Mouse (Mus musculus) hindbrain, embryonic 13.5 days (tissue): Measurements from ENCODE around the gene Creld1. TPM values are rescaled to one million over a fixed set of nuclear protein-coding genes. Genes with fewer than 3 reads are reported as not detected.
A peak's percentile ranks its signal among the peaks of the same experiment; 100 is the strongest.

Source experiments
- ATAC-seq: fragments of 200-750 bp; cut with Nextera tagmentation; 2 replicates; pipeline ENCODE4 v1.8.0; 2017; ENCODE audit warnings: moderate TSS enrichment; ENCODE audit not compliant: low FRiP score
- H3K27ac ChIP-seq: fragments of 300-500 bp; sonication (generic); 2 replicates; pipeline ENCODE4 v1.5.1; 2015; ENCODE audit warnings: inconsistent platforms, mild to moderate bottlenecking, moderate library complexity
- H3K27me3 ChIP-seq: fragments of 300-500 bp; sonication (generic); 2 replicates; pipeline ENCODE4 v1.6.1; 2015; ENCODE audit warnings: mild to moderate bottlenecking, inconsistent platforms
- H3K36me3 ChIP-seq: fragments of 300-500 bp; sonication (generic); 2 replicates; pipeline ENCODE4 v1.6.1; 2015; ENCODE audit warnings: mild to moderate bottlenecking, inconsistent platforms
- H3K4me1 ChIP-seq: fragments of 300-500 bp; sonication (generic); replicated peaks from 2 replicates; pipeline ENCODE4 v1.6.1; 2015; ENCODE audit warnings: inconsistent platforms
- H3K4me2 ChIP-seq: fragments of 300-500 bp; sonication (generic); 2 replicates; pipeline ENCODE4 v1.6.1; 2015; ENCODE audit warnings: inconsistent platforms, mild to moderate bottlenecking, moderate library complexity
- H3K4me3 ChIP-seq: fragments of 300-500 bp; sonication (generic); 2 replicates; pipeline ENCODE4 v1.5.1; 2015; ENCODE audit warnings: mild to moderate bottlenecking, inconsistent platforms
- H3K9ac ChIP-seq: fragments of 300-500 bp; sonication (generic); 2 replicates; pipeline ENCODE4 v1.6.1; 2015; ENCODE audit warnings: mild to moderate bottlenecking, inconsistent platforms
- H3K9me3 ChIP-seq: fragments of 300-500 bp; sonication (generic); 2 replicates; pipeline ENCODE4 v1.6.1; 2016; ENCODE audit warnings: inconsistent platforms
- WGBS: fragments of 180-500 bp; shearing (Covaris S2); methylation state at CpG from one replicate; pipeline ENCODE4 v1.1.7; 2015; 5-methylcytosine and 5-hydroxymethylcytosine counted together
- polyA plus RNA-seq: library from polyadenylated mRNA; unstranded; fragments of >200 nt; fragmentation: Nextera tagmentation; extraction: Ambion mirVana; gene quantifications from 2 replicates; pipeline ENCODE4 v1.2.1, GENCODE M21; 2015

The Creld1 gene
- polyA plus RNA-seq, 1 experiment from 2014 or later: 72.4 TPM

- no peak overlapping the region for H3K9ac ChIP-seq
- H3K4me3 ChIP-seq: no peak overlapping the region
- WGBS: 73% methylated on average over 7 of the region's 8 CpGs
- no peaks in the 10 kb centered on the region for H3K27me3 ChIP-seq
- H3K4me1 ChIP-seq: peaks cover 16% of the 10 kb centered on the region
- H3K27ac ChIP-seq: no peak overlapping the region
- no peak overlapping the region for H3K4me2 ChIP-seq
- peaks cover 33% of the 10 kb centered on the region for H3K36me3 ChIP-seq
- no peak for ATAC-seq
- no peaks in the 10 kb centered on the region for H3K9me3 ChIP-seq
Observed at GRCm38 (mm10) chr6:113444207-113444965, 38.7 kb upstream of the Creld1 start.

DNA sequence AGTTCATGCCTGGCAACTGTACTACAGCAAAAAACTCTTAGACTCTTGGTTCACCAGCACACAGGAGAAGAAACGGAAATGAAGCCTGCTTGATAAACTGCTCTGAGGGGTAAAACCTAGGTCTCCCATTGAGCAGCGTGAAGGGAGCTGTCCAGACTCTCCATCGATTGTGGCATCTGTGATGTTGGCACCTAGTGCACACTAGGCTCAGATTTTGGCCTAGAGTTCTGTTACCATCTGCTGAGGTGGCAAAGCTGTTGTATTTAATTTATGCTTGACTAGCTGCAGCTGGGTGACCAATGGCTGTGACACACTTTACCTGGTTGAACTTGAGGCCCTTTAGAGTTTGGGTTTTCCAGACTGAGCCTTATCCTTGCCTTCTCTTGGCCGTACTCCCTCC lies 35.5 kb upstream of the Creld1 start:
- Histone ChIP-seq H3K9ac (no peak overlapping the region), H3K9me3 (no peaks in the 10 kb centered on the region), H3K27ac (no peak overlapping the region), H3K36me3 (peaks cover 33% of the 10 kb centered on the region), H3K4me1 (peaks cover 12% of the 10 kb centered on the region), H3K4me2 (no peak overlapping the region), H3K4me3 (no peak overlapping the region), H3K27me3 (no peaks in the 10 kb centered on the region)
- ATAC-seq: no peak
- WGBS: 94% methylated on average over 4 of the region's 4 CpGs

DNA sequence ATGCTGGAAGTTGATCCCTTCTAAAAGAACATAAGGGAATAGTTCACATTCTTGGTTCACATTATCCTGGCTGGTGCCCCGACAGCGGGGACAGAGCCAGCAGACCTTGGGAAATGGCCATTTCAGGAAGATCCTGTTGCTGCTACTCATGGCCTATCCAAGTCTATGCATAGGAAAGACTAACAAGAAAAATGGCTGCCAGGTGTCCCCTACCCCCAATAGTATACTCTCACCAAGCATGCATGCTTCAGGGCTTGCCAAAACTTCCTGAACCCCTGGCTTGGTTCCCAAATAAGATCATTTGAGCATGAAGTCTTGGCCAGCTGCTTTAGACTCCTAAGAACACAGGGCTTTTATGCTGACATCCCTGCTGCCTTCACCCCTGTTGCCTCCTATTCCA lies 31.3 kb upstream of the Creld1 start:
- Histone ChIP-seq H3K36me3 (peaks cover 24% of the 10 kb centered on the region), H3K9ac (no peak overlapping the region), H3K27ac (no peak overlapping the region), H3K27me3 (no peaks in the 10 kb centered on the region), H3K4me3 (no peak overlapping the region), H3K9me3 (no peaks in the 10 kb centered on the region), H3K4me1 (no peaks in the 10 kb centered on the region), H3K4me2 (no peak overlapping the region)
- 89% methylated on average over 2 of the region's 2 CpGs for WGBS
- ATAC-seq: no peak

GRCm38 (mm10) chr6:113455007-113455406 lies 28.1 kb upstream of the Creld1 start:
- no peaks in the 10 kb centered on the region for H3K9me3 ChIP-seq
- no peak overlapping the region for H3K27ac ChIP-seq
- H3K4me3 ChIP-seq: no peak overlapping the region
- no peaks in the 10 kb centered on the region for H3K36me3 ChIP-seq
- WGBS: 74% methylated on average over 5 of the region's 5 CpGs
- no peak for ATAC-seq
- no peaks in the 10 kb centered on the region for H3K4me1 ChIP-seq
- H3K4me2 ChIP-seq: no peak overlapping the region
- H3K27me3 ChIP-seq: 0 out of 2 replicates have a peak, but pooled peaks cover 4% of the 10 kb centered on the region
- H3K9ac ChIP-seq: no peak overlapping the region

- Histone ChIP-seq H3K4me1 (no peaks in the 10 kb centered on the region), H3K4me2 (no peak within 1 kb of the TSS), H3K27me3 (0 out of 2 replicates have a peak, but pooled peaks cover 13% of the 10 kb centered on the region), H3K36me3 (no peaks in the 10 kb centered on the region), H3K9me3 (no peaks in the 10 kb centered on the region), H3K27ac (no peak within 1 kb of the TSS), H3K9ac (no peak within 1 kb of the TSS), H3K4me3 (no peak within 1 kb of the TSS)
- 77% methylated on average over 10 of the region's 10 CpGs for WGBS
- ATAC-seq: no peak
Observed at GRCm38 (mm10) chr6:113457952-113458534, 25.1 kb upstream of the Creld1 start, which contains the start of gene Il17re. TSS of gene Il17re (plus strand) at chr6:113458484.

- H3K4me3 ChIP-seq: no peak overlapping the region
- H3K9me3 ChIP-seq: no peaks in the 10 kb centered on the region
- H3K27me3 ChIP-seq: 0 out of 2 replicates have a peak, but pooled peaks cover 13% of the 10 kb centered on the region
- WGBS: 59% methylated on average over 10 of the region's 10 CpGs
- no peaks in the 10 kb centered on the region for H3K36me3 ChIP-seq
- no peak overlapping the region for H3K4me2 ChIP-seq
- no peak for ATAC-seq
- no peak overlapping the region for H3K9ac ChIP-seq
- no peak overlapping the region for H3K27ac ChIP-seq
- no peaks in the 10 kb centered on the region for H3K4me1 ChIP-seq
Observed at GRCm38 (mm10) chr6:113458635-113459034, 24.5 kb upstream of the Creld1 start.

DNA sequence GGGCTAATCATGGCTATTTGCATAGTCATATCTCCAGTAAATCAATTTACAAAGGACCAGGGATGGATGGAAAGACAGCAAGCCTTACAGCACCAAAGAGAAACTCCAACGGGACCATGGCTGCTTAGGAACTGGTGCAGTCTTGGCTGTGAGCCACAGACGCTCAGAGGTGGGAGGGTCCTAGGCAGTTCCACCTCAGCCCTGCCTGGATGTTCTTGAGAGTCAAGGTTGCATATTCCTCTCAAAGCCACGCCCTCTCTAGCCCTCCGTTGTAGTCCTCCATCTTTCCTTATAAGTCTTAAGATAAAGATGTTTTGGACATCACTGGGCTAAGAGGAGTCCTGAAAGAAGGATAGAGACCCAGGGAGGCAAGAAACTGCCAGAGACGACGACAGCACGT lies 19.1 kb upstream of the Creld1 start:
- 69% methylated on average over 7 of the region's 7 CpGs for WGBS
- peaks cover 3% of the 10 kb centered on the region for H3K4me1 ChIP-seq
- ATAC-seq: no peak
- no peak overlapping the region for H3K9ac ChIP-seq
- H3K9me3 ChIP-seq: no peaks in the 10 kb centered on the region
- no peak overlapping the region for H3K4me3 ChIP-seq
- H3K27ac ChIP-seq: no peak overlapping the region
- no peaks in the 10 kb centered on the region for H3K36me3 ChIP-seq
- H3K27me3 ChIP-seq: peaks cover 25% of the 10 kb centered on the region
- H3K4me2 ChIP-seq: no peak overlapping the region

DNA sequence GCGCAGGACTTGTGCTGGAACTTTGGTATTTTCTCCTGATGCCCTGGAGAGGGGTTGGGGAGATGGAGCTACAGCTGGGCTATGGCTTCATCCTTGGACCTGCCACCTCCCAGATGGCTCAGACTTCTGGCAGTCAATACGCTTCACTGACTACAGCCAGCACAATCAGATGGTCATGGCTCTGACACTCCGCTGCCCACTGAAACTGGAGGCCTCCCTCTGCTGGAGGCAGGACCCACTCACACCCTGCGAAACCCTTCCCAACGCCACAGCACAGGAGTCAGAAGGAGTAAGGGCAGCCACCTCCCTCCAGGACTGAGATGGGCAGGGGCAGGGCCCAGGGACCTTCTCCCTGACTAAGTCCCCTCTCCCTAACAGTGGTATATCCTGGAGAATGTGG lies 17.5 kb upstream of the Creld1 start:
- Histone ChIP-seq H3K9me3 (no peaks in the 10 kb centered on the region), H3K27ac (no peak overlapping the region), H3K4me2 (no peak overlapping the region), H3K4me1 (peaks cover 13% of the 10 kb centered on the region), H3K9ac (peak overlapping the region; percentile 13; the same call in 1 of the 2 replicates), H3K4me3 (no peak overlapping the region), H3K36me3 (no peaks in the 10 kb centered on the region), H3K27me3 (peaks cover 40% of the 10 kb centered on the region)
- 54% methylated on average over 5 of the region's 5 CpGs for WGBS
- no peak for ATAC-seq

- H3K27ac ChIP-seq: no peak overlapping the region
- H3K9me3 ChIP-seq: no peaks in the 10 kb centered on the region
- peaks cover 21% of the 10 kb centered on the region for H3K4me1 ChIP-seq
- peaks cover 51% of the 10 kb centered on the region for H3K27me3 ChIP-seq
- H3K9ac ChIP-seq: no peak overlapping the region
- 63% methylated on average over 3 of the region's 3 CpGs for WGBS
- 0 out of 2 replicates have a peak, but pooled peaks have one; percentile 3 for ATAC-seq
- H3K36me3 ChIP-seq: no peaks in the 10 kb centered on the region
- no peak overlapping the region for H3K4me3 ChIP-seq
- H3K4me2 ChIP-seq: no peak overlapping the region
Observed at GRCm38 (mm10) chr6:113468512-113468911, 14.6 kb upstream of the Creld1 start.

GRCm38 (mm10) chr6:113469021-113469420 lies 14.1 kb upstream of the Creld1 start:
- Histone ChIP-seq H3K27ac (no peak overlapping the region), H3K9me3 (no peaks in the 10 kb centered on the region), H3K27me3 (peaks cover 51% of the 10 kb centered on the region), H3K36me3 (no peaks in the 10 kb centered on the region), H3K4me1 (peaks cover 21% of the 10 kb centered on the region), H3K4me2 (peak overlapping the region; percentile 65), H3K9ac (peak overlapping the region; percentile 63; the same call in 1 of the 2 replicates), H3K4me3 (peak overlapping the region; percentile 39)
- WGBS: 8% methylated on average over 9 of the region's 9 CpGs
- peak; percentile 52 for ATAC-seq

DNA sequence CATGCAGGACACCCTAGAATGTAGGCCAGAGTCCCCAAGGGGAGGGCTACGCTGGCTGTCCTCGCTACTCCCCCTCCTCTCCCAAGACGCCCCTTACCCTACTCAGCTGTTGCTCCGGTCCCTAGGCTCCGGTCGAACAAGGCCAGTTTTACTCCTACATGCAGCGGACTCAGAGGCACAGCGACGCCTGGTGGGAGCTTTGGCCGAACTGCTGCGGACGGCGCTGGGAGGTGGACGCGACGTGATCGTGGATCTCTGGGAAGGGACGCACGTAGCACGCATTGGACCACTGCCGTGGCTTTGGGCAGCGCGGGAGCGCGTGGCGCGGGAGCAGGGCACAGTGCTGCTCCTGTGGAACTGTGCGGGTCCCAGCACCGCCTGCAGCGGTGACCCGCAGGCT lies 13.7 kb upstream of the Creld1 start:
- no peak overlapping the region for H3K27ac ChIP-seq
- 1% methylated on average over 30 of the region's 31 CpGs for WGBS
- H3K36me3 ChIP-seq: no peaks in the 10 kb centered on the region
- H3K4me3 ChIP-seq: peak overlapping the region; percentile 39
- peaks cover 21% of the 10 kb centered on the region for H3K4me1 ChIP-seq
- peak; percentile 69 for ATAC-seq
- H3K9ac ChIP-seq: peak overlapping the region; percentile 63; the same call in 1 of the 2 replicates
- peaks cover 51% of the 10 kb centered on the region for H3K27me3 ChIP-seq
- peak overlapping the region; percentile 65 for H3K4me2 ChIP-seq
- H3K9me3 ChIP-seq: no peaks in the 10 kb centered on the region

DNA sequence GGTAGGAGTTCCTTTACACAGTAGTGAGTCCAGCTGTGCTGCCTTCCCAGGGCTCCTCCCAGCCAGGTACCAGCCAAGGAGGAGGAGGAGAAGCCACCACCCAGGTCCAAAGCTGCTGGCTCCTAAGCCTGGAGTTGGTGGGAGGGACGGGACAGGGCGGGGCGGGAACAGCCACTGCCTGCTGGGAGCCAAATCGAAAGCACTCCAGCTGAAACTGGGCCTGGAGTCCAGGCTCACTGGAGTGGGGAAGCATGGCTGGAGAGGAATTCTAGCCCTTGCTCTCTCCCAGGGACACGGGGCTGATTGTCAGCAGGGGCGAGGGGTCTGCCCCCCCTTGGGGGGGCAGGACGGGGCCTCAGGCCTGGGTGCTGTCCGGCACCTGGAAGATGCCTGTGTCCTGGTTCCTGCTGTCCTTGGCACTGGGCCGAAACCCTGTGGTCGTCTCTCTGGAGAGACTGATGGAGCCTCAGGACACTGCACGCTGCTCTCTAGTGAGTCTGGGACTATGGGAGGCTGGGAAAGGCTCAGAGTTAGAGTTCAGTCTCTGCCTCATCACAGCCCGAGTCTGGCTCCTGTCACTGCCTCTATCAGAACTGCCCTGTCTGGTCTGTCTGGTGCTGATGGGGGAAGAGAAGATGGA lies 11.7 kb upstream of the Creld1 start, which contains the start of gene Il17rc:
TSS of gene Il17rc (plus strand) at position 131 of the 640 bp plus-strand sequence.
- Histone ChIP-seq H3K27me3 (peaks cover 53% of the 10 kb centered on the region), H3K36me3 (no peaks in the 10 kb centered on the region), H3K9ac (peak within 1 kb of the TSS; percentile 43), H3K4me1 (peaks cover 21% of the 10 kb centered on the region), H3K9me3 (no peaks in the 10 kb centered on the region), H3K27ac (no peak within 1 kb of the TSS), H3K4me3 (no peak within 1 kb of the TSS), H3K4me2 (0 out of 2 replicates have a peak within 1 kb of the TSS, but pooled peaks have one; percentile 19)
- no peak for ATAC-seq
- WGBS: 24% methylated on average over 12 of the region's 12 CpGs
